Mouse (Mus musculus): ENCODE results near the gene Sec23ip. TPM values are rescaled to one million over a fixed set of nuclear protein-coding genes. Genes with fewer than 3 reads are reported as not detected.

Gene Sec23ip
- 22.1 and 60.9 TPM in 2 replicates for polyA plus RNA-seq (2012; rRNA removed; ENCODE audit: low replicate concordance)

DNA sequence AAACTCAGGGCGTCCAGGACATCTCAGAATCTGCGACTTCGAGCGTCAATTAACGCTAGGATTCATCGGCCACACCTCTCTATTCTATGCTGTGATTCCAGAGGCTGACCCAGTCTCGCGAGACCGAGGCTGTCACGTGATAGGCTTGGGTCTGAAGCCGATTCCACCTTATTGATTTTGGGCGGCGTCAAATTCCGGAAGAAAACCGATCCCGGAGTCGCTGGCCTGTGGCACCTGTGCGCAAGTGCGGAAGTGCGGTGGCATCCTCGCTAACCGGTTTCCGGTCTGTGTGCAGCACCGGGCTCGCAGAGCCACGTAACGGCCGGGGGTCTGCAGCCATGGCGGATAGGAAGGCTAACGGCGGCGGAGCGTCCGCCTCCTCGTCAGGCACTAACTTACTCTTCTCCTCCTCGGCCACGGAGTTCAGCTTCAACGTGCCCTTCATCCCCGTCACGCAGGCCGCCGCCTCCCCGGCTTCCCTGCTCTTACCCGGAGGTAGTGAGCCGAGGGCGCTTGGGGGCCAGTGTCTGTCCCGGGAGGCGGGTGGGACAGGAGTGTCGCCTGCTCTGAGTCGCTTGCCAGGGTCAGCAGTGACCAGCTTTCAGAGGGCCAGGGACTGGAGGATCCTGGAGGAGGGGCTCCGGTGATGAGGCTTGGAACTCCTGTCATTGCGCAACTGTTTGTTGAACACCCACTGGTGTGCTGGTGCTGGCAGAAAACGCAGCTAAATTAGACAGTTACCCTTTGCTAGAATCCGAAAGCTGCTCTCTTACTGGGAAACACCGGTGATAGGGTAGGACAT lies at the start of gene Sec23ip:
Gene Sec23ip (plus strand): TSS at position 260 of the 802 bp plus-strand sequence.

DNA sequence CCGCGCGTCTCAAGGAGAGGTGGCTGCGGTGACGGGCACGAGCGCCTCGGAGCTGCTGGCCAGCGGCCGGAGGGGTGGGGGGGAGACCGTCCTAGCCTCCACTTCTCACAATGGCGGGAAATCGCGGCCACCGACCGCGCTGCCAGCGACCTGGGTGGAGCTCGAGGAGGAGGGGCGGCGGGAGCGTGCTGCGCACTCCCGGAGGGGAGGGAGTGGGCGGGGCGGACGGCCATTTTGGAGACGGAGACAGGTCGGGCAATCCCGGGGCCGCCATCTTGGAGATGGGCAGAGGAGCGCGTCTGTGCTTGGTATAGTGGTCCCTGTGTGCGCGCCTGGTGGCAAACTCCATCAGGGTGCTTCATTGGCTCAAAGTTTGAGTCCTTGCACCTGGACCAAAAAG lies 4.4 kb upstream of the Sec23ip start, which contains the start of gene Mcmbp:
Gene Mcmbp (minus strand): TSS at position 162 of the 400 bp plus-strand sequence.

Other genes starting within 250 kb of the Sec23ip start
- 45.5 and 54.1 TPM in 2 replicates for gene Bag3, start 221.3 kb upstream of the Sec23ip start, polyA plus RNA-seq (2012; rRNA removed; ENCODE audit: low replicate concordance)
- gene Inpp5f, start 133.6 kb upstream of the Sec23ip start, polyA plus RNA-seq (2012; rRNA removed; ENCODE audit: low replicate concordance) = 5.9 and 8.1 TPM in 2 replicates
- 34.0 and 39.7 TPM in 2 replicates for gene Mcmbp, start 4.4 kb upstream of the Sec23ip start, polyA plus RNA-seq (2012; rRNA removed; ENCODE audit: low replicate concordance)